Mouse (Mus musculus): ENCODE data around the gene Acvr1. TPM values are rescaled to one million over a fixed set of nuclear protein-coding genes. Genes with fewer than 3 reads are reported as not detected.
A peak's percentile ranks its signal among the peaks of the same experiment; 100 is the strongest.

Gene Acvr1
- polyA plus RNA-seq, 1 experiment from 2014 or later, result 5.6 TPM

- Histone ChIP-seq H3K4me3 (replicated peaks; ENCODE audit: low read depth, low read length) (no peak overlapping the region), H3K9me3 (ENCODE audit: control insufficient read depth, low read length) (no peaks in the 10 kb centered on the region), H3K4me2 (ENCODE audit: low read length) (no peak overlapping the region), H3K4me1 (ENCODE audit: control insufficient read depth, insufficient read depth, low read length) (peaks cover 7% of the 10 kb centered on the region; the same call in 1 of the 2 replicates), H3K9ac (replicated peaks; ENCODE audit: low read length) (no peak overlapping the region), H3K36me3 (ENCODE audit: control insufficient read depth, insufficient read depth, low read length) (no peaks in the 10 kb centered on the region), H3K27ac (replicated peaks; ENCODE audit: low read depth, low read length) (no peak overlapping the region), H3K27me3 (ENCODE audit: control insufficient read depth, insufficient read depth, low read length) (no peaks in the 10 kb centered on the region; the same call in 1 of the 2 replicates)
- DNase-seq (no peak), ATAC-seq (ENCODE audit: low FRiP score, low TSS enrichment) (no peak)
- 90% methylated on average over 3 of the region's 3 CpGs for WGBS
Observed at GRCm38 (mm10) chr2:58361361-58362046, 205.5 kb downstream of the Acvr1 start.

GRCm38 (mm10) chr2:58358132-58358460 lies 208.9 kb downstream of the Acvr1 start:
- no peaks in the 10 kb centered on the region for H3K9me3 ChIP-seq (ENCODE audit: control insufficient read depth, low read length)
- no peaks in the 10 kb centered on the region for H3K36me3 ChIP-seq (ENCODE audit: control insufficient read depth, insufficient read depth, low read length)
- no peak; the same call in 1 of the 2 replicates for ATAC-seq (ENCODE audit: low FRiP score, low TSS enrichment)
- WGBS, result 18% methylated on average over 3 of the region's 3 CpGs
- peak overlapping the region; percentile 100 for H3K4me2 ChIP-seq (ENCODE audit: low read length)
- H3K4me3 ChIP-seq (replicated peaks; ENCODE audit: low read depth, low read length), result peak overlapping the region; percentile 58
- H3K27ac ChIP-seq (replicated peaks; ENCODE audit: low read depth, low read length), result no peak overlapping the region
- peaks cover 4% of the 10 kb centered on the region; the same call in 1 of the 2 replicates for H3K27me3 ChIP-seq (ENCODE audit: control insufficient read depth, insufficient read depth, low read length)
- H3K9ac ChIP-seq (replicated peaks; ENCODE audit: low read length), result no peak overlapping the region
- no peak for DNase-seq
- peaks cover 7% of the 10 kb centered on the region; the same call in 1 of the 2 replicates for H3K4me1 ChIP-seq (ENCODE audit: control insufficient read depth, insufficient read depth, low read length)

DNA sequence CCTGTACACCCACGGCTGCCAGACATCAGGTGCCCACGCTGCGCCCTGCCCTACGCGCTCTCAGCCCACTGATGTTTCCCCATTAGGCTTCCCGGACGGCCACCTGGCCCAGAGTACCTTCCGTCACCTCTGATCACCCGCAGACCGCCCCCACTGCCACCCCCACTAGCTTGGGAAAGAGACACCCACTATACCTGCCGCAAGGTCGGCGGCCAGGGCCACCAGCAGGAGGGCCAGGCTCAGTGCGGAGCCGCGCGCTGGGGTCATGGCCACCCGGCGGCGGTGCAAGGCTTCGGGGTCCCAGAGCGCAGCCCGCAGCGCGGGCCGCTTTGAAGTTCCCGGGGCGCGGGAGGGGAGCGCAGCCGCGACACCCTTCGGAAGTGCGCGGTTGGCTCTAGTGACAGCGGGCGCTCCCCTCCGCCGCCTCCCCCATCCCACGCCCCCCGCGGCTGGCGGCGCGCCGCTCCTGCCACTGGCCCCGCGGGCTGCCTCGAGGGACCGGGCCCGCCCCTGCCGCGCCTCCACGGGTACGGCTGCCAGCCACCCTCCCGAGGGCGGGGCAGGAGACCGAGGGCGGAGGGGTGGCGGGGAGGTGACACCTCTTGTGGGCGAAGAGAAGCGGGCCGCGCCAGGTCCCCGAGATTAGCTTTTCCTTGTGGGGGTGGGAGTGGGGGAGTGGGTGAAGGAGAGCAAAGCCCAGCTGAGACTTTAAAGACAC lies 209.4 kb downstream of the Acvr1 start, which contains the start of gene Acvr1c:
TSS of gene Acvr1c (minus strand) at position 482 of the 718 bp plus-strand sequence.
- WGBS, result under 1% methylated on average over 62 of the region's 65 CpGs
- H3K27me3 ChIP-seq (ENCODE audit: control insufficient read depth, insufficient read depth, low read length), result peaks cover 4% of the 10 kb centered on the region; the same call in 1 of the 2 replicates
- peak; percentile 73 for DNase-seq

DNA sequence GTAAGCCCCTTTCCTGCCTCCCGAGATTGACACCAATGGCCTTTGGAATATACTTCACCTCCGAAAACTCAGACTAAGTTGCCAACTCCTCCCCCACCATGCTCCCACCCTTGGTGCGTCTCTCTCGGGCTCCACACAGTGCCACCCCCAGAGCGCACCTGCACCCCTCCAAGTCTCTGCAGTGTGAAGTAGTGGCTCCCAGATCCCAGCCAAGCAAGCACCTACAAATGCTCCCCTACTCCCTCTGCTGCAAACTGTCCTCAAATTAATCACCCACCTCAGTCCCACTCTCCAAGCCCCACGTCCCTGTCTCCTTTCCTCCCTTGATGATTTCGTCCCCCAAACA lies 209.9 kb downstream of the Acvr1 start:
- H3K36me3 ChIP-seq (ENCODE audit: control insufficient read depth, insufficient read depth, low read length), result no peaks in the 10 kb centered on the region
- peaks cover 7% of the 10 kb centered on the region; the same call in 1 of the 2 replicates for H3K4me1 ChIP-seq (ENCODE audit: control insufficient read depth, insufficient read depth, low read length)
- ATAC-seq (ENCODE audit: low FRiP score, low TSS enrichment) (peak; percentile 48; the same call in 1 of the 2 replicates), DNase-seq (peak; percentile 31)
- H3K4me3 ChIP-seq (replicated peaks; ENCODE audit: low read depth, low read length), result peak overlapping the region; percentile 58
- H3K27ac ChIP-seq (replicated peaks; ENCODE audit: low read depth, low read length), result no peak overlapping the region
- peaks cover 4% of the 10 kb centered on the region; the same call in 1 of the 2 replicates for H3K27me3 ChIP-seq (ENCODE audit: control insufficient read depth, insufficient read depth, low read length)
- peak overlapping the region; percentile 100 for H3K4me2 ChIP-seq (ENCODE audit: low read length)
- no peaks in the 10 kb centered on the region for H3K9me3 ChIP-seq (ENCODE audit: control insufficient read depth, low read length)
- 1% methylated on average over 7 of the region's 7 CpGs for WGBS
- H3K9ac ChIP-seq (replicated peaks; ENCODE audit: low read length), result peak overlapping the region; percentile 51

More for the DNA sequence above, 209.4 kb downstream of the Acvr1 start, which contains the start of gene Acvr1c:
- Histone ChIP-seq H3K4me1 (ENCODE audit: control insufficient read depth, insufficient read depth, low read length) (peaks cover 7% of the 10 kb centered on the region; the same call in 1 of the 2 replicates), H3K9ac (replicated peaks; ENCODE audit: low read length) (peak within 1 kb of the TSS; percentile 51), H3K27ac (replicated peaks; ENCODE audit: low read depth, low read length) (no peak within 1 kb of the TSS), H3K36me3 (ENCODE audit: control insufficient read depth, insufficient read depth, low read length) (no peaks in the 10 kb centered on the region), H3K4me3 (replicated peaks; ENCODE audit: low read depth, low read length) (peak within 1 kb of the TSS; percentile 58), H3K9me3 (ENCODE audit: control insufficient read depth, low read length) (no peaks in the 10 kb centered on the region), H3K4me2 (ENCODE audit: low read length) (peak within 1 kb of the TSS; percentile 100)
- peak; percentile 80 for ATAC-seq (ENCODE audit: low FRiP score, low TSS enrichment)

- WGBS, result 91% methylated on average over 3 of the region's 3 CpGs
- Histone ChIP-seq H3K27ac (replicated peaks; ENCODE audit: low read depth, low read length) (no peak overlapping the region), H3K27me3 (ENCODE audit: control insufficient read depth, insufficient read depth, low read length) (peaks cover 4% of the 10 kb centered on the region; the same call in 1 of the 2 replicates), H3K9me3 (ENCODE audit: control insufficient read depth, low read length) (no peaks in the 10 kb centered on the region), H3K4me3 (replicated peaks; ENCODE audit: low read depth, low read length) (no peak overlapping the region), H3K36me3 (ENCODE audit: control insufficient read depth, insufficient read depth, low read length) (no peaks in the 10 kb centered on the region), H3K4me1 (ENCODE audit: control insufficient read depth, insufficient read depth, low read length) (peaks cover 7% of the 10 kb centered on the region; the same call in 1 of the 2 replicates), H3K9ac (replicated peaks; ENCODE audit: low read length) (no peak overlapping the region), H3K4me2 (ENCODE audit: low read length) (no peak overlapping the region)
- DNase-seq, result no peak
- no peak for ATAC-seq (ENCODE audit: low FRiP score, low TSS enrichment)
Observed at GRCm38 (mm10) chr2:58354389-58354788, 212.6 kb downstream of the Acvr1 start.

GRCm38 (mm10) chr2:58352846-58353245 lies 214.1 kb downstream of the Acvr1 start:
- no peak for ATAC-seq (ENCODE audit: low FRiP score, low TSS enrichment)
- H3K36me3 ChIP-seq (ENCODE audit: control insufficient read depth, insufficient read depth, low read length), result no peaks in the 10 kb centered on the region
- H3K27me3 ChIP-seq (ENCODE audit: control insufficient read depth, insufficient read depth, low read length), result peaks cover 4% of the 10 kb centered on the region; the same call in 1 of the 2 replicates
- peaks cover 7% of the 10 kb centered on the region; the same call in 1 of the 2 replicates for H3K4me1 ChIP-seq (ENCODE audit: control insufficient read depth, insufficient read depth, low read length)
- H3K9me3 ChIP-seq (ENCODE audit: control insufficient read depth, low read length), result no peaks in the 10 kb centered on the region
- DNase-seq, result no peak
- H3K4me3 ChIP-seq (replicated peaks; ENCODE audit: low read depth, low read length), result no peak overlapping the region
- 83% methylated on average over 5 of the region's 5 CpGs for WGBS
- no peak overlapping the region for H3K27ac ChIP-seq (replicated peaks; ENCODE audit: low read depth, low read length)
- no peak overlapping the region for H3K9ac ChIP-seq (replicated peaks; ENCODE audit: low read length)
- H3K4me2 ChIP-seq (ENCODE audit: low read length), result no peak overlapping the region

GRCm38 (mm10) chr2:58350657-58351056 lies 216.3 kb downstream of the Acvr1 start:
- WGBS, result 86% methylated on average over 2 of the region's 2 CpGs
- Histone ChIP-seq H3K9ac (replicated peaks; ENCODE audit: low read length) (no peak overlapping the region), H3K4me1 (ENCODE audit: control insufficient read depth, insufficient read depth, low read length) (no peaks in the 10 kb centered on the region), H3K27ac (replicated peaks; ENCODE audit: low read depth, low read length) (no peak overlapping the region), H3K27me3 (ENCODE audit: control insufficient read depth, insufficient read depth, low read length) (no peaks in the 10 kb centered on the region), H3K36me3 (ENCODE audit: control insufficient read depth, insufficient read depth, low read length) (no peaks in the 10 kb centered on the region), H3K4me3 (replicated peaks; ENCODE audit: low read depth, low read length) (no peak overlapping the region), H3K4me2 (ENCODE audit: low read length) (no peak overlapping the region), H3K9me3 (ENCODE audit: control insufficient read depth, low read length) (no peaks in the 10 kb centered on the region)
- DNase-seq (no peak), ATAC-seq (ENCODE audit: low FRiP score, low TSS enrichment) (no peak)
